Mouse (Mus musculus) forebrain, embryonic 16.5 days (tissue): ENCODE measurements around the gene Prkag3. TPM values are rescaled to one million over a fixed set of nuclear protein-coding genes. Genes with fewer than 3 reads are reported as not detected.

ENCODE experiments used
- ATAC-seq: fragments of 200-750 bp; cut with Nextera tagmentation; 2 replicates; pipeline ENCODE4 v1.8.0; 2017; ENCODE audit warnings: mild to moderate bottlenecking, moderate library complexity
- H3K27ac ChIP-seq: fragments of 300-500 bp; sonication (generic); 2 replicates; pipeline ENCODE4 v1.5.1; 2014; ENCODE audit warnings: low read length, control low read depth
- H3K27me3 ChIP-seq: fragments of 300-500 bp; sonication (generic); replicated peaks from 2 replicates; pipeline ENCODE4 v1.6.1; 2014; ENCODE audit warnings: low read length; ENCODE audit not compliant: control insufficient read depth, insufficient read depth
- H3K36me3 ChIP-seq: fragments of 300-500 bp; sonication (generic); 2 replicates; pipeline ENCODE4 v1.6.1; 2014; ENCODE audit not compliant: control insufficient read depth, insufficient read depth
- H3K4me1 ChIP-seq: fragments of 300-500 bp; sonication (generic); replicated peaks from 2 replicates; pipeline ENCODE4 v1.6.1; 2014; ENCODE audit warnings: low read length; ENCODE audit not compliant: control insufficient read depth, insufficient read depth
- H3K4me2 ChIP-seq: fragments of 300-500 bp; sonication (generic); 2 replicates; pipeline ENCODE4 v1.6.1; 2014; ENCODE audit warnings: mild to moderate bottlenecking, low read length, control low read depth
- H3K4me3 ChIP-seq: fragments of 300-500 bp; sonication (generic); replicated peaks from 2 replicates; pipeline ENCODE4 v1.5.1; 2014; ENCODE audit warnings: mild to moderate bottlenecking, low read length, control low read depth
- H3K9ac ChIP-seq: fragments of 300-500 bp; sonication (generic); replicated peaks from 2 replicates; pipeline ENCODE4 v1.6.1; 2014; ENCODE audit warnings: low read depth, low read length, control low read depth
- H3K9me3 ChIP-seq: fragments of 300-500 bp; sonication (generic); 2 replicates; pipeline ENCODE4 v1.6.1; 2016; ENCODE audit warnings: low read length; ENCODE audit not compliant: control insufficient read depth
- WGBS: fragments of 180-500 bp; shearing (Covaris S2); extraction: QIAGEN DNeasy Blood & Tissue Kit; methylation state at CpG from one replicate; pipeline ENCODE4 v1.1.7; 2014; 5-methylcytosine and 5-hydroxymethylcytosine counted together
- polyA plus RNA-seq: library from polyadenylated mRNA; unstranded; fragments of >200 nt; fragmentation: Nextera tagmentation; extraction: Ambion mirVana; gene quantifications from 2 replicates; pipeline ENCODE4 v1.2.1, GENCODE M21; 2015

The Prkag3 gene
- polyA plus RNA-seq, 1 experiment from 2014 or later = not detected

GRCm38 (mm10) chr1:74712046-74712445, 37.0 kb downstream of the Prkag3 start:
- Histone ChIP-seq H3K9ac (no peak overlapping the region), H3K36me3 (no peaks in the 10 kb centered on the region), H3K4me2 (no peak overlapping the region), H3K4me3 (no peak overlapping the region), H3K4me1 (peaks cover 9% of the 10 kb centered on the region), H3K27me3 (peaks cover 4% of the 10 kb centered on the region), H3K9me3 (no peaks in the 10 kb centered on the region), H3K27ac (no peak overlapping the region)
- ATAC-seq = no peak
- WGBS = 86% methylated on average over 4 of the region's 4 CpGs

- H3K4me3 ChIP-seq = no peak overlapping the region
- H3K27ac ChIP-seq = no peak overlapping the region
- H3K4me1 ChIP-seq = peaks cover 9% of the 10 kb centered on the region
- H3K27me3 ChIP-seq = peaks cover 4% of the 10 kb centered on the region; the same call in 1 of the 2 replicates
- no peaks in the 10 kb centered on the region for H3K9me3 ChIP-seq
- 49% methylated on average over 6 of the region's 6 CpGs for WGBS
- H3K36me3 ChIP-seq = no peaks in the 10 kb centered on the region
- no peak overlapping the region for H3K4me2 ChIP-seq
- H3K9ac ChIP-seq = no peak overlapping the region
- no peak for ATAC-seq
Observed at GRCm38 (mm10) chr1:74709566-74709965, 39.5 kb downstream of the Prkag3 start.

GRCm38 (mm10) chr1:74705016-74705415, 44.0 kb downstream of the Prkag3 start:
- no peak overlapping the region for H3K4me3 ChIP-seq
- ATAC-seq = no peak
- H3K27ac ChIP-seq = no peak overlapping the region
- no peaks in the 10 kb centered on the region for H3K4me1 ChIP-seq
- WGBS = 90% methylated on average over 5 of the region's 5 CpGs
- H3K4me2 ChIP-seq = no peak overlapping the region
- no peak overlapping the region for H3K9ac ChIP-seq
- no peaks in the 10 kb centered on the region for H3K36me3 ChIP-seq
- no peaks in the 10 kb centered on the region for H3K9me3 ChIP-seq
- no peaks in the 10 kb centered on the region for H3K27me3 ChIP-seq

GRCm38 (mm10) chr1:74704156-74704555, 44.9 kb downstream of the Prkag3 start:
- Histone ChIP-seq H3K36me3 (no peaks in the 10 kb centered on the region), H3K27me3 (no peaks in the 10 kb centered on the region), H3K27ac (no peak overlapping the region), H3K4me3 (no peak overlapping the region), H3K4me1 (no peaks in the 10 kb centered on the region), H3K9me3 (no peaks in the 10 kb centered on the region), H3K9ac (no peak overlapping the region), H3K4me2 (no peak overlapping the region)
- ATAC-seq = no peak
- WGBS = 71% methylated on average over 3 of the region's 3 CpGs

- no peak overlapping the region for H3K9ac ChIP-seq
- no peak for ATAC-seq
- H3K9me3 ChIP-seq = no peaks in the 10 kb centered on the region
- no peaks in the 10 kb centered on the region for H3K4me1 ChIP-seq
- H3K4me3 ChIP-seq = no peak overlapping the region
- H3K36me3 ChIP-seq = peaks cover 16% of the 10 kb centered on the region
- no peaks in the 10 kb centered on the region for H3K27me3 ChIP-seq
- no peak overlapping the region for H3K4me2 ChIP-seq
- no peak overlapping the region for H3K27ac ChIP-seq
- 93% methylated on average over 6 of the region's 6 CpGs for WGBS
Observed at GRCm38 (mm10) chr1:74702142-74702553, 46.9 kb downstream of the Prkag3 start.

- Histone ChIP-seq H3K27me3 (no peaks in the 10 kb centered on the region), H3K9ac (no peak overlapping the region), H3K4me1 (no peaks in the 10 kb centered on the region), H3K4me2 (no peak overlapping the region), H3K4me3 (no peak overlapping the region), H3K9me3 (no peaks in the 10 kb centered on the region), H3K27ac (no peak overlapping the region), H3K36me3 (peaks cover 25% of the 10 kb centered on the region)
- 92% methylated on average over 1 of the region's 1 CpGs for WGBS
- no peak for ATAC-seq
Observed at GRCm38 (mm10) chr1:74698791-74699190, 50.2 kb downstream of the Prkag3 start.

GRCm38 (mm10) chr1:74698353-74698752, 50.7 kb downstream of the Prkag3 start:
- Histone ChIP-seq H3K36me3 (peaks cover 25% of the 10 kb centered on the region), H3K4me2 (no peak overlapping the region), H3K9me3 (no peaks in the 10 kb centered on the region), H3K9ac (no peak overlapping the region), H3K4me1 (no peaks in the 10 kb centered on the region), H3K4me3 (no peak overlapping the region), H3K27ac (no peak overlapping the region), H3K27me3 (no peaks in the 10 kb centered on the region)
- ATAC-seq = no peak
- 100% methylated on average over 1 of the region's 1 CpGs for WGBS

- Histone ChIP-seq H3K27ac (no peak overlapping the region), H3K27me3 (no peaks in the 10 kb centered on the region), H3K4me3 (no peak overlapping the region), H3K9me3 (no peaks in the 10 kb centered on the region), H3K4me2 (no peak overlapping the region), H3K9ac (no peak overlapping the region), H3K4me1 (no peaks in the 10 kb centered on the region), H3K36me3 (peaks cover 27% of the 10 kb centered on the region)
- 95% methylated on average over 6 of the region's 6 CpGs for WGBS
- ATAC-seq = no peak
Observed at GRCm38 (mm10) chr1:74697416-74697815, 51.6 kb downstream of the Prkag3 start.

GRCm38 (mm10) chr1:74695836-74696235, 53.2 kb downstream of the Prkag3 start:
- H3K9ac ChIP-seq = no peak overlapping the region
- H3K27ac ChIP-seq = no peak overlapping the region
- no peak overlapping the region for H3K4me2 ChIP-seq
- 97% methylated on average over 4 of the region's 4 CpGs for WGBS
- no peaks in the 10 kb centered on the region for H3K27me3 ChIP-seq
- H3K9me3 ChIP-seq = no peaks in the 10 kb centered on the region
- H3K36me3 ChIP-seq = peaks cover 40% of the 10 kb centered on the region
- H3K4me3 ChIP-seq = no peak overlapping the region
- ATAC-seq = no peak
- no peaks in the 10 kb centered on the region for H3K4me1 ChIP-seq

GRCm38 (mm10) chr1:74693891-74694583, 55.0 kb downstream of the Prkag3 start:
- no peaks in the 10 kb centered on the region for H3K4me1 ChIP-seq
- WGBS = 84% methylated on average over 8 of the region's 8 CpGs
- no peak overlapping the region for H3K4me3 ChIP-seq
- no peak overlapping the region for H3K27ac ChIP-seq
- peaks cover 56% of the 10 kb centered on the region for H3K36me3 ChIP-seq
- no peak overlapping the region for H3K4me2 ChIP-seq
- ATAC-seq = no peak
- H3K9me3 ChIP-seq = no peaks in the 10 kb centered on the region
- H3K27me3 ChIP-seq = no peaks in the 10 kb centered on the region
- H3K9ac ChIP-seq = no peak overlapping the region
